Mouse (Mus musculus) lung, postnatal 36 days (tissue): ENCODE data around the gene Zfp607b.

Experiments used
- DNase-seq: peaks from one replicate; pipeline ENCODE4 v3.0.0; 2022; ENCODE audit warnings: mixed read lengths

Gene Zfp607b

GRCm38 (mm10) chr7:27688815-27689612 is at the start of gene Zfp607b:
Zfp607b (plus strand) TSS chr7:27689340.
- peak; percentile 98 for DNase-seq

- peak; percentile 34 for DNase-seq
Measured at GRCm38 (mm10) chr7:27644471-27644870, 44.7 kb upstream of the Zfp607b start.

DNA sequence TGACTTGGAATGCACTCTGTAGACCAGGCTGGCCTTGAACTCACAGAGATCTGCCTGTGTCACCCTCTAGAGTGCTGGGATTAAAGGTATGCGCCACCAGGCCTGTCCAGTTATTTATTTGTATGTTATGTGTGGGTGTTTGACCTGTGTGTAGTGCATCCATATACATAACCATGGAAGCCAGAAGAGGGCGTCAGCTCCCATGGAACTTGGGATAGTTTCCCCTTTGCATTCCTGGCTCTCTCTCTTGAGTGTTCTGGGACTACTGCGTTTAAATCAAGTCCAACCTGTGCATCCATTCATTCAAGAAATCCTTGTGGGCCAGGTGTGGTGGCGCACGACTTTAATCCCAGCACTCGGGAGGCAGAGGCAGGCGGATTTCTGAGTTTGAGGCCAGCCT is 42.6 kb upstream of the Zfp607b start:
- DNase-seq: no peak

GRCm38 (mm10) chr7:27647281-27648002 is 41.7 kb upstream of the Zfp607b start:
- no peak for DNase-seq

GRCm38 (mm10) chr7:27649723-27650122 is 39.4 kb upstream of the Zfp607b start:
- DNase-seq: no peak

- DNase-seq: peak; percentile 81
Measured at GRCm38 (mm10) chr7:27650949-27651348, 38.2 kb upstream of the Zfp607b start.

GRCm38 (mm10) chr7:27653681-27654437 is 35.3 kb upstream of the Zfp607b start, which contains the start of gene Ttc9b:
Ttc9b (plus strand) TSS chr7:27653915.
- no peak for DNase-seq

GRCm38 (mm10) chr7:27654607-27655276 is 34.4 kb upstream of the Zfp607b start:
- peak; percentile 62 for DNase-seq

- DNase-seq: no peak
Measured at GRCm38 (mm10) chr7:27655545-27655944, 33.6 kb upstream of the Zfp607b start.

DNA sequence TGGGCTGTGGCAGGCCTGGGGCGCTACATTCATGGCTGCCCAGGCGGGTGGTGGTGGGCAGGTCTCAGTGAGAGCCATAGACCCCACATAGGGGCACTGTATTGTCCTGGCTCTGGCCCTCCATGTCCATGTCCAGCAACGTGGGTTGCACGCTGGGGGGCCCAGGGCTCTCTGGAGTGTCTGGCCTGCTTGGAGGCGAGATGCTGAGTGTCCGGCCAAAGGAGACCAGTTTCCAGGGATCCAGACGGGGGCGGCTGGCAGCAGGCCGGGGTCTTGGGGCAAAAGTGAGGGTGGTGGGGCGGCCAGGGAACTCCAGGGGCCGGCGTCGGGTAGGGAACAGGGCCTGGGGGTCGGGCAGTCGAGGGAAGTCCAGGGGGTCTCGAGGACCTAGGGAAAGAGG is 32.5 kb upstream of the Zfp607b start:
- no peak for DNase-seq

- DNase-seq: no peak
Measured at GRCm38 (mm10) chr7:27657824-27658395, 31.2 kb upstream of the Zfp607b start.

DNA sequence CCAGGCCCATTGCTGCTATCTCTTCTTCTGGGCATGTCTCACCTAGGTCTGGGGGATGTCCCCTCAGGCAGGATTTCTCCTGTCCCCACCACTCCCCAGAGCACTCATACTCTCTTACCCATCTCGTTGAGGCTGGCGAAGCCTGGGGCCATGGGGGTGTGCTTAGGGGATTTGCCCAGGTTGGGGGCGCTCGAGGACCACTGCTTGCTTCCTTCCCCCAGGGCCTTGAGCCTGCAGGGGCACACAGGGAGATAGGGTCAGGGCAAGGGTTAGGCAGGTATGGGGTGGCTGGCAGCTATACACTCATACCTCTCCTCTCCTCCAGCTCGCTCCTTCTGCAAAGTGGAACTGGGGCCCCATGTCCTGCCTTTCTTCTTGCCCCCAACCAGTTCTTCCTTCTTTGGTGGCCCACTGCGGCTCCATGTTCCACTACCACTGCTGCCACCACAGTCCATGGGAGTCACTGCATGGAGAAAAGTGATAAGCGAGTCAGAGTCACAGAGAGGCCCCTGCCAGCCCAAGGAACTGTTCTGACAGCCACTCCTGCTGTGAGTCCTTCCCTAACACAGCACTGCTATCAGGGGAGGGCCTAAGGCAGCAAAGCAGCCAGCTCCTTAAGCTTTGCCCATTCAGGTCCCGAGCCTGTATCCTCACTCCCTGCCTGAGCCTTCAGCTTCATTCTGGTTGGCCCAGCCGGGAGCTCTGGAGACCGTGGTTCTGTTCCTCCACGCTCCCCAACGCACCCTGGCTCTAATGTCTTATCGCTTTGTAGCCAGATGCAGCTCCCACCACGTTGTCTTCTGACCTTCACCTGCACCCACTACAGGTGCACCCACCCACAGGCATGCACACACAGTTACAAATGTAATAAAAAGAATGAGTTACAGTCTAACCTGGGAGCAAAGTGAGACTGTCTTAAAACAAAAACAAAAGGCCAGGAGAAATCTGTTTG is 30.2 kb upstream of the Zfp607b start:
- DNase-seq: no peak

- no peak for DNase-seq
Measured at GRCm38 (mm10) chr7:27662038-27662437, 27.1 kb upstream of the Zfp607b start.

DNA sequence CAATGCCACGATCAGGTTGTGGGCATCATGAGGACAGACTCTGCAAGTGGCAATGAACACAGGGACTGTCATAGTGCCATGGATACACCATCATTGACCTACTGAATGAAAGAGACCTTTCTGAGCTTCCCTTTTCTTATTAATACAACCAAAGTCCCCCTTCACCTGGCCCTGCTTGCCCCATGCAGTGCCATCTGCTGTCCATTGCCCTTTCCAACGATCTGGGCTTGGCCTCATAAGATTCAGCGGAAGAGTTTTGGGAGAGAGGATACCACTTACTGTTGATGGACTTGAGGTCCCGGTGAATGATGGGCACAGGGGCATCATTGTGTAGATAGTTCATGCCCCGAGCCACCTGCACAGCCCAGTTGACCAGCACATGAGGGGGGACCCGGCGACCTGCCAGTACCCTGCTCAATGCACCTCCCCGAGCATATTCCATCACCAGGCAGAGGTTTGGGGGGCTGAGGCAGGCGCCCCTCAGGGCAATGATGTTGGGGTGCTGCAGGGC is 16.0 kb upstream of the Zfp607b start:
- no peak for DNase-seq

- no peak for DNase-seq
Measured at GRCm38 (mm10) chr7:27673575-27674131, 15.5 kb upstream of the Zfp607b start.

- no peak for DNase-seq
Measured at GRCm38 (mm10) chr7:27674195-27674521, 15.0 kb upstream of the Zfp607b start.

DNA sequence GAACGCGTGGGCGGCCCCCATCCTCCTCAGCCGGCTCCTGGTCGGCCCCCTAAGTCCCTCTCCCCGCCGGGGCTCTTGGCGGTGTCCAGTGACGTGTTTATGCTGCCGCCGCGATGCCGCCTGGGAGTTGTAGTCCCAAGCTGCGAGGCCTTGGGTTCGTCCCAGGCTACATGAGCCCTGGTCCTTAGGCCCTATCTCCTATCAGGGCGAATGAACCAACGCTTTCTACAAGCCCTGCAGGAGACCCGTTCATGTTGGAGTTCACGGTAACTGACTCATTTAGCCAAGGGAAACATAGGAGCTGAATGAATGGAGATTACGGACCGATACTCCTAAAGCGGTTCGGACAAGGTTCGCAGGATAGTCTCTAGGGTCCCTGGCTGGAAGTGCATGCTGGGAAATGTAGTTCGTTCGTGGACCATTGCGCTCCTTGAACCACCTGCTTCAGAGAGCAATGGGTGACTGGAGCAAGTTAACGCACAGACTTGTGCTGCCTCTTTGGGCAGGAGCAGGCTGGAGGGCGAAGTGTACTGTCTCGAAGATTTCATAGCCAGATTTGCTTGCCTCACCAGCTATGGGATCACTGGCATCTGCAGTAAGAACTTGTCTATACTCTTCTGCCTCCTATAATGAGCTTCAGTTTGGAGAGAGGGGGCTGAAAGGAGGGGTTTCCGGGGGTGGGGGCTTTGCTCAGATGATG is 14.5 kb upstream of the Zfp607b start, which contains the start of gene Map3k10:
Map3k10 (minus strand) TSS at position 77 of the 700 bp plus-strand sequence.
- DNase-seq: peak; percentile 96

- no peak for DNase-seq
Measured at GRCm38 (mm10) chr7:27675222-27675612, 13.9 kb upstream of the Zfp607b start.

- no peak for DNase-seq
Measured at GRCm38 (mm10) chr7:27683218-27683617, 5.9 kb upstream of the Zfp607b start.

DNA sequence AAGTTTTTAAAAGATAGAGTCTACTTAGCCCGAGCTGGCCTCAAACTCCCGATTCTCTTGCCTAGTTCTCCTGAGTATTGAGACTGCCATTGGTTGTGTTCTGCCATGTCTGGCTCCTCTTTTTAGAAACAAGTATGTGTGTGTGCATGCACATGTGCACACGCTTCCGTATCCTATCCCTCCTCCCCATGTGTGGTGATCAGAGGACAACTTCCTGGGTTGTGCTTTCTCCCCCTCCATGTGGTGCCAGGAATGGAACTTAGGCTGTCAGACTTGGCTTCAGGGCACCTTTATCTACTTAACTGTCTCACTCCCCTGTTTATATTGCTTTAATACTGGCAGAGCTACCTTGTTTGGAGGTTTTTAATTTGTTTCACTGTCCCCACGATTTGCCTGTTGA is 3.9 kb upstream of the Zfp607b start:
- DNase-seq: no peak
